Mouse (Mus musculus) liver, embryonic 14.5 days (tissue): ENCODE results near the gene Ehd2. TPM values are rescaled to one million over a fixed set of nuclear protein-coding genes. Genes with fewer than 3 reads are reported as not detected.
"Not testable (repeated sequence)": the region's sequence is repeated elsewhere in the genome, so short reads cannot be mapped to it uniquely, and the experiment has no call there.

Experiments used
- ATAC-seq: fragments of 200-750 bp; cut with Nextera tagmentation; 2 replicates; pipeline ENCODE4 v1.8.0; 2017; ENCODE audit warnings: moderate number of reproducible peaks, mild to moderate bottlenecking, moderate library complexity; ENCODE audit not compliant: insufficient read depth
- DNase-seq, 3 experiments: peaks; one replicate each; pipeline ENCODE4 v3.0.0-alpha.2; 2012 to 2013; ENCODE audit warnings: low read depth in 3 of 3, low spot score in 3 of 3
- H3K27ac ChIP-seq: fragments of 300-500 bp; sonication (generic); 2 replicates; pipeline ENCODE4 v1.5.1; 2014; ENCODE audit warnings: moderate library complexity, mild to moderate bottlenecking, control low read depth, inconsistent platforms
- H3K27me3 ChIP-seq: fragments of 300-500 bp; sonication (generic); 2 replicates; pipeline ENCODE4 v1.6.1; 2014; ENCODE audit warnings: mild to moderate bottlenecking, low read length, moderate library complexity; ENCODE audit not compliant: control insufficient read depth, insufficient read depth
- H3K36me3 ChIP-seq: fragments of 300-500 bp; sonication (generic); replicated peaks from 2 replicates; pipeline ENCODE4 v1.6.1; 2014; ENCODE audit warnings: low read depth; ENCODE audit not compliant: control insufficient read depth, insufficient read depth
- H3K4me1 ChIP-seq, 2 experiments: fragments of 200-500 bp in 1 of 2; fragments of 300-500 bp in 1 of 2; sonication (generic) in 1 of 2; replicated peaks; 2 replicates each; pipeline ENCODE4 v1.6.1; 2012 to 2014; ENCODE audit warnings: antibody characterized with exemption in 1 of 2, inconsistent platforms in 1 of 2, low read length in 1 of 2; ENCODE audit not compliant: control insufficient read depth in 2 of 2, insufficient read depth in 2 of 2
- H3K4me2 ChIP-seq: fragments of 300-500 bp; sonication (generic); 2 replicates; pipeline ENCODE4 v1.6.1; 2014; ENCODE audit warnings: low read depth, mild to moderate bottlenecking, control low read depth, moderate library complexity
- H3K4me3 ChIP-seq, 2 experiments: fragments of 200-500 bp in 1 of 2; fragments of 300-500 bp in 1 of 2; sonication (generic) in 1 of 2; 2 replicates each; pipeline ENCODE4 v1.5.1; 2012 to 2014; ENCODE audit warnings: low read depth in 2 of 2, low read length in 2 of 2, mild to moderate bottlenecking in 2 of 2, control low read depth in 1 of 2, inconsistent platforms in 1 of 2, moderate library complexity in 1 of 2; ENCODE audit not compliant: insufficient read depth in 1 of 2
- H3K9ac ChIP-seq: fragments of 300-500 bp; sonication (generic); replicated peaks from 2 replicates; pipeline ENCODE4 v1.6.1; 2014; ENCODE audit warnings: mild to moderate bottlenecking, control low read depth, moderate library complexity
- H3K9me3 ChIP-seq: fragments of 300-500 bp; sonication (generic); 2 replicates; pipeline ENCODE4 v1.6.1; 2016; ENCODE audit warnings: low read length, mixed read lengths; ENCODE audit not compliant: control insufficient read depth
- CTCF ChIP-seq: IDR thresholded peaks from 2 replicates; pipeline ENCODE4 v1.5.1; 2016; ENCODE audit warnings: antibody characterized with exemption, low read depth, control low read depth
- EP300 ChIP-seq: IDR thresholded peaks from 2 replicates; pipeline ENCODE4 v1.6.1; 2016; ENCODE audit warnings: antibody characterized with exemption, low read depth
- WGBS: fragments of 180-500 bp; shearing (Covaris S2); extraction: QIAGEN DNeasy Blood & Tissue Kit; methylation state at CpG from one replicate; pipeline ENCODE4 v1.1.7; 2014; ENCODE audit not compliant: insufficient replicate concordance; 5-methylcytosine and 5-hydroxymethylcytosine counted together
- polyA plus RNA-seq, 2 experiments: library from polyadenylated mRNA; depleted of rRNA in 1 of 2; stranded (reverse) in 1 of 2; unstranded in 1 of 2; fragments of >200 nt; fragmentation: Nextera tagmentation in 1 of 2; extraction: Ambion mirVana in 1 of 2; gene quantifications; 2 replicates each; pipeline versions ENCODE4 v1.2.1 to v1.2.3; 2012 to 2014

Gene Ehd2
- polyA plus RNA-seq, 2 experiments = 2.5 to 3.0 TPM

DNA sequence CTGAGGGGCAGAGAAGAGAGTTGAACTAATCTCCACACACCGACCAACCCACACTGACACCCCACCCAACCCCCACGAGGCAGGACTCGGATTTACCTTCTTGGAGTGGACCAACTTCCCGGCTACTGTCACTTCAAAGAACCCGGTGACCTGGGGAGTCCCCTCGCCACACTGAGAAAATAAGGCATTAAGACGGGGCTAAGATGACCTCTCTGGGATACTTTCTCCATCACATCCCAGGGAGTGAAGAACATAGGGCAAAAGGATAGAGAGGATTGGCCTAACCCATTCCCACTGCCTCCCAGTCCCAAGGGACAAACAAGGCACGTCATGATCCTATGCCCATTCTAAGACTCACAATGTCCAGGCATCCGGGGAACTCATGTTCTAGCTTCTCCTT lies 47.4 kb downstream of the Ehd2 start:
- Histone ChIP-seq H3K4me2 (peak overlapping the region; percentile 66; the same call in 1 of the 2 replicates), H3K4me3 (no peak overlapping the region; a peak in 1 of 4 replicates), H3K27me3 (no peaks in the 10 kb centered on the region; the same call in 1 of the 2 replicates), H3K9ac (no peak overlapping the region), H3K36me3 (no peaks in the 10 kb centered on the region; the same call in 1 of the 2 replicates), H3K4me1 (peaks cover 14 to 36% of the 10 kb centered on the region in 2 experiments), H3K9me3 (no peaks in the 10 kb centered on the region), H3K27ac (no peak overlapping the region)
- DNase-seq (no peak), ATAC-seq (no peak)
- TF ChIP-seq CTCF (no peak), EP300 (no peak)
- WGBS = 83% methylated on average over 9 of the region's 9 CpGs

DNA sequence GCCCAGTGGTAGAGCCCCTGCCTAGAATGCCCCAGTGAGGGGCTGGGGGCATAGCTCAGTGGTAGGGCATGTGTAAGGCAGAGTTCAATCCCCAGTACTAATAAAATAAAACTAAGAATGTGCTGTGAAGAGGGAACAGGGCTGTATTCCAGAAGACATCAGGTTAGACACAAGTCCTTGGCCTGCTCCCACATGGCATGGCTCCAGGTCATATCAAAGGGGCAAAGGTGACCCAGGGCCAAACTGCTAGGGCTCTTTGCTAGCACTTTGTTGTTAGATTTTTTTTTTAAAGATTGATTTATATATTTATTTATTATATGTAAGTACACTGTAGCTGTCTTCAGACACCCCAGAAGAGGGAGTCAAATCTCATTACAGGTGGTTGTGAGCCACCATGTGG lies 49.0 kb downstream of the Ehd2 start:
- no peak for DNase-seq
- H3K36me3 ChIP-seq = no peaks in the 10 kb centered on the region; the same call in 1 of the 2 replicates
- no peak for TF ChIP-seq CTCF
- no peak for TF ChIP-seq EP300

DNA sequence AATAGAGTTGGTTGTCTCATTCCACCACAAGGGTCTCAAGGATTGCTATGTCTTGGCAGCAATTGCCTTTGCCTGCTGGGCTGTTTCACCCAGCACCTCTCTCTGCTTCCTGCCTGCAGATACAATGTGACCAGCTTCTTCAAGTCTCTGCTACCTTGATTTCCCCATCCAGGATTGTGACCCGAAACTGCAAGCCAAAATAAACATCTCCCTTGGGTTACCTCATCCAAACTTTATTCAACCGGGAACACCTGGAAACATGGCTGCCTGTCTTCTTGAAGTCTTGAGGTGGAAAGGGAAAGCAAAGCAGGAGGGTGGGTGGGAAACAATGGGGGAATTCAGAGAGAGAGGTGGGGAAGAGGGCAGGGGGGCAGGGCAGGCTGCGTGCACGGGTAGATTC lies 50.4 kb downstream of the Ehd2 start:
- ATAC-seq (no peak), DNase-seq (no peak)
- no peak for TF ChIP-seq CTCF
- TF ChIP-seq EP300 = no peak
- Histone ChIP-seq H3K9me3 (no peaks in the 10 kb centered on the region), H3K36me3 (no peaks in the 10 kb centered on the region; the same call in 1 of the 2 replicates), H3K27me3 (no peaks in the 10 kb centered on the region), H3K27ac (no peak overlapping the region), H3K4me1 (peaks cover 8 to 29% of the 10 kb centered on the region in 2 experiments), H3K4me2 (no peak overlapping the region), H3K4me3 (no peak overlapping the region), H3K9ac (no peak overlapping the region)
- WGBS = 64% methylated on average over 4 of the region's 4 CpGs

More for the DNA sequence above, 49.0 kb downstream of the Ehd2 start:
- Histone ChIP-seq H3K4me1 (peaks cover 14 to 36% of the 10 kb centered on the region in 2 experiments), H3K4me2 (no peak overlapping the region), H3K4me3 (no peak overlapping the region), H3K9ac (no peak overlapping the region), H3K9me3 (no peaks in the 10 kb centered on the region), H3K27me3 (no peaks in the 10 kb centered on the region), H3K27ac (no peak overlapping the region)
- no peak for ATAC-seq

DNA sequence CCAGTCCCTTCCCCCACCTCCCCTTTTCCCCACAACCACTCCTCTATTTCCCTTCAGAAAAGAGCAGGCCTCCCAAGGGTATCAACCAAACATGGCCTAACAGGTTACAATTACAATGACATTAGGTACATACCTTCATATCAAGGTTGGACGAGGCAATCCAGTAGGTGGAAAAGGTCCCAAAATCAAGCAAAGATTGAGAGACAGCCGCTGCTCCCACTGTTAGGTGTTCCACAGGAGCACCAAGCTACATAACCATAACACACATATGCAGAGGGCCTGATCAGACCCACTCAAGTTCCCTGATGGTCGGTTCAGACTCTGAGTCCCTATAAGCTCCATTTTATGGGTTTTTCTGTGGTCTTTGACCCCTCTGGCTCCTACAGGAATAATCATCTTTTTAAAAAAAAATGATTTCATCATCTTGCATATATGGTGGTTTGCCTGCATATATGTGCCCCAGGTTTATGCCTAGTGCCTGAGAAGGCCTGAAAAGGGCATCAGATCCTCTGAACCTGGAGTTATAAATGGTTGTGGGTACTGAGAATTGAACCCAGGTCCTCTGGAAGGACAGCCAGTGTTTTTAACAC lies 51.1 kb downstream of the Ehd2 start:
- no peak overlapping the region for H3K4me2 ChIP-seq
- no peak overlapping the region for H3K9ac ChIP-seq
- H3K9me3 ChIP-seq = no peaks in the 10 kb centered on the region
- 66% methylated on average over 3 of the region's 3 CpGs for WGBS
- TF ChIP-seq CTCF = no peak
- TF ChIP-seq EP300 = no peak
- no peaks in the 10 kb centered on the region; the same call in 1 of the 2 replicates for H3K36me3 ChIP-seq
- no peak overlapping the region for H3K27ac ChIP-seq
- H3K27me3 ChIP-seq = no peaks in the 10 kb centered on the region
- H3K4me1 ChIP-seq = peaks cover 6 to 25% of the 10 kb centered on the region in 2 experiments
- DNase-seq (no peak), ATAC-seq (no peak)
- no peak overlapping the region for H3K4me3 ChIP-seq

DNA sequence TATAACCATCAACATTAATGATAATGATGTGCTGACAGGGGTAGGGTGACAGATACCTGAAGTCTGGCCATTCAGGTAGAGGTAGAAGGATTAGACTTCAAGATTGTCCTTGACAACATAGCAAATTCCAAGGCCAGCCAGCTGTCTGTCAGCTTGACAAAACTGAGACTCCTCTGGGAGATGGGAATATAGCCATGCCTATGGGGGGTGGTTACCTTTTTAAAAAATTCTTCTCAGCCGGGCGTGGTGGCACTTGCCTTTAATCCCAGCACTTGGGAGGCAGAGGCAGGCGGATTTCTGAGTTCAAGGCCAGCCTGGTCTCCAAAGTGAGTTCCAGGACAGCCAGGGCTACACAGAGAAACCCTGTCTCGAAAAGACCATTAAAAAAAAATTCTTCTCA lies 51.7 kb downstream of the Ehd2 start:
- not testable (repeated sequence) for H3K9me3 ChIP-seq, DNase-seq, ATAC-seq, H3K4me2 ChIP-seq, H3K36me3 ChIP-seq, H3K27ac ChIP-seq, H3K4me3 ChIP-seq, H3K27me3 ChIP-seq, H3K9ac ChIP-seq
- H3K4me1 ChIP-seq = peaks cover 3 to 20% of the 10 kb centered on the region in 2 experiments; a peak in 2 of 4 replicates
- 53% methylated on average over 4 of the region's 4 CpGs for WGBS
